Mouse (Mus musculus): ENCODE results near the gene Cdh16. TPM values are rescaled to one million over a fixed set of nuclear protein-coding genes. Genes with fewer than 3 reads are reported as not detected.

Cdh16 gene
- total RNA-seq, 2 experiments from 2014 or later: not detected

DNA sequence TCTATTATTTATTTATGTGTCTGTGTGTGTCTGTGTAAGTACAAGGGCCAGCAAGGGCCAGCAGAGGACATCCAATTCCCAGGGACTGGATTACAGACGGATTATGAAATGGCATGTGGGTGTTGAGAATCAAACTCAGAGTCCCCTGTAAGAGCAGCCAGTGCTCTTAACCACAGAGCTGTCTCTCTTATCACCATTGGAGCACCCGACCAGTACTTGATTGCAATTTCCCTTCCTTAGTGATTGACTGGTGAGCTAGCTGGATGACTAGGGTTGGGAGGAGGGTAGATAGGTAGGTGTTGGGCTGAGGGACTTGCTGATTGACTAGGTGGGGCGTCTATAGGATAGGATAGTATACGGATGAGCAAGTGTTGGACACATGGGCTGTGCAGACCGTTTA lies 3.4 kb downstream of the Cdh16 start:
- no peak for DNase-seq (ENCODE audit: extremely low spot score in 1 of 2, low spot score in 1 of 2)

DNA sequence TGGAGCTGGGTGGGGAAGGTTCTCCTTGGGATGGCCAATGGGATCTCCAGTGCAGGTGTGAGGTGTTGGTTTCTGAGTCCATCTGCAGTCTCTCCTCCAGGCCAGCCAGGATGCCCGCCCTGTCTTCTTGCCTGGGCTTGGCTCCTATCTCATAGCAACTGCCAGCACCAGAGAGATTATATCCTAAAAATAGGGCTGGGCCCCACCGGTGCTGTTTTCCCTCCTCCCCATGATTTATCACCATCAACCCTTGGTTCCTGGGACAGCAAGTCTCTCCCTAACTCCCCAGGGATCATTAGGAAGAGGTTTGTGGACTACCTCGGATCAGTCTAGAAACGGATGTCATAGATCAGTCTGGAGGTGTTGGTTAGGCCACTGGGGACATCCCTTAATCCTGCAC lies 11.1 kb downstream of the Cdh16 start:
- DNase-seq (ENCODE audit: extremely low spot score in 1 of 2, low spot score in 1 of 2): no peak

DNA sequence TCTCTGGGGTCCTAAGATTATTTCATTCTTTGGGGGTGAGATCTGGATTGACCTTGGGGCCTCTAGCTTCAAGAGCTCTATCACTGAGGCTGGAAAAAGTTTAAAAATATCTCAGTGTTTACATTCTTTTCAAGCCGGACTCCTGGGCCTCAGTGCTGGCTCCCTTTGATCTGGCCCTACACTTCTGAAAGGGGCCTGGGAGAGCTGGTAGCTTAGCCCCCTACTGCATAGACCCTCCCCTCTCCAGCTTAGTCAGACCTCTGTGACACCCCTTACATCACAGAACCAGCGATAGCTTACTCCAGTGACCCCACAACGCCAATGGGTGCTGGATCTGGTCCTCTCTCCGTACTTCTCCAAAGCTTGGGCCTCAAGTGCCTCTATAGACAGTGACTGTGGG lies 12.6 kb downstream of the Cdh16 start:
- no peak for DNase-seq (ENCODE audit: extremely low spot score in 1 of 2, low spot score in 1 of 2)

DNA sequence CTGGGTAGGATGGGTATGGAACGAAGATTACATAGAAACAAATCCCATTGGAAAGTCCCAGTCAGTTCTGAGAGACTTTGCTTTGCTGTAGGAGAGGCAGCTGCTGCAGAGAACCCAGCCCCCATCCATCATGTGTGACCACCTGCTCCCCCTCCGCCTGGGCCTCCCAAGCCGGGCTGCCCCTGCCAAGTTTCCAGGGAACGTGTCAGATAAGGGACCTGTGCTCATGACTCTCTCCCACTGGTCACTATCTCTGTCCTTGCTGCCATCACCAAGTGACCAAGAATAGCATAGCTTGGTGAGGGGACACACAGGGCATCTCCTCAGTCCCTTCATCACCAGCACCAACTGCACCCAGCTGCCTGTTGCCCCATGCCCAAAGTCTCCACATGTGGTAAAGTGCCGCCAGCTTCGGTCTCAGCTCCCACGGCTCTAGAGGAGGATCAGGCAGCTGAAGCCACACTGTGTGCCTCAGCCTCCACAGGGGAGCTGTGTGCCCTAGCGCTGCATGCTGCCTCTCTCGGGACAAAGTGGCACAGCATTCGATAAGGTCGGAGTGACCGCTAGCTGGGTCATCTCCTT lies 13.9 kb downstream of the Cdh16 start:
- DNase-seq (ENCODE audit: extremely low spot score in 1 of 2, low spot score in 1 of 2): no peak

DNA sequence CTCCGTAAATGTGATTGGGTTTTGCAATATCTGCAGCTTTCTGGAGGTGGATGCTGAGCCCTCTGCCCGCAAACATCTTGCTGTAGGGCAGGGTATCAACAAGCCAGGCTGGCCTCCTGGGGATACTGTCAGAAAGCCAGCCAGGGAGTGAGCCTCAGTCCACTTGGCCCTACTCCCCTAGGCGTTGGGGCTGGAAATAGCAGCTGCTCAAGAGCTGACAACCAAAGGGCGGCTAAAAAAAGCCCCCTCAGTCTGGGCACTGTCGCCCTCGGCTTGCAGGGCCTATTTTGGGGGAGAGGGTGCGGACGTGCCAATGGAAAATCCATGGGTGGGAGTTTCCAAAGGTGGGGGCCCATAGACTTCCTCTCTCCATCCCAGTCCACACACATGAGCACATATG lies 15.0 kb downstream of the Cdh16 start:
- no peak for DNase-seq (ENCODE audit: extremely low spot score in 1 of 2, low spot score in 1 of 2)

DNA sequence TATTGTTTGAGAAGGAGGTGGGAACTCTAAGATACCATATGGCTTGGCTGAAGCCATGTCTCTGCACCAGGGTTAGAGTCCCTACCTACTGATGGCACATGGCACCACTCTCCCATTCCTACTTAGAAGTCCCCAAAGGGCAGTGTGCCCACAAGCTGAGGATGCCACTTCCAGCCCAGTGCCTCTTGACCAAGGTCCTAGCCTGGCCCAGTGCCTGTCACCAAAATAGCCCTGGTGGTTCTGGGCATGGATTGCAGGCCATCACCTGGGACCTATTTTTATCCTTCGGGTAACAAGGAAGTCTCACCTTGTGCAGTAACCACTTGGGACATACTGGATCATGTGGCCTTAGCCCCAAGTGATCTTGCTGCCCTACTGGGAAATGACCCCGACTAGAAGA lies 16.3 kb downstream of the Cdh16 start:
- no peak for DNase-seq (ENCODE audit: extremely low spot score in 1 of 2, low spot score in 1 of 2)

DNA sequence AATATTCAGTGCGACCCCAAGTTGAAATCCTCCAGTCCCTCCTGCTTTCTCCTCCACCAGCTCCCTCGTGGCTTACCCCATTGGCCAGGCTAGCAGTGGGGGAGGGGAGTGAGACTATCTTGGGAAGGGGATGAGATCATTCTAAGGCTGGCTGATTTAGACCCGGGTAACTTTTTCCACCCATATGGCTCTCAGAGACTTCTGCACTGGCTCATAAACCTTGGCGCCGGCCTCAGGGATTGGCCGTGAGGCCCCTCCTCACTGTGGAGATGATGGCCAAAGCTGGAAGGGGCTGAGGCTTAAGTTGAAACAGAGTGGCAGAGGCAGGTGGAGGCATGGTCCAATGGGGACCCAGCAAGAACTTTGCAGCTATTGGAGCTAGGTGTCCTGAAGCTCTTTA lies 17.9 kb downstream of the Cdh16 start:
- no peak for DNase-seq (ENCODE audit: extremely low spot score in 1 of 2, low spot score in 1 of 2)

DNA sequence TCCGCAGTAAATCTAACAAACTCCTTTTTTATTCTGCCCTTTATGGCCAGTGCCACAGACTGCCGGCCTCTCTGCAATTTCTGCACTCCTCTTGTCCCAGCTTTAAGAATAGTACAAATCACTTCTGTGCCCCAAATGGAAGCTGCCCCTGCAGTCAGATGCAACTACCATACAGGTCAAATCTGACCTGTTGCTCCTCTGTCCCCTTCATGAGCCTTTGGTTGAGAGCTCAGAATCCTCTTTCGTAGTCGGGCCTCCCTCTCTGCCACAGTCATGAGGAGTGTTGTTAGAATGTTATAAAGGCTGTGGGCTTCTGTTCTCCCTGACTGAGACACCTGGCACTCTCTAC lies 21.0 kb downstream of the Cdh16 start:
- DNase-seq (ENCODE audit: extremely low spot score in 1 of 2, low spot score in 1 of 2): no peak

DNA sequence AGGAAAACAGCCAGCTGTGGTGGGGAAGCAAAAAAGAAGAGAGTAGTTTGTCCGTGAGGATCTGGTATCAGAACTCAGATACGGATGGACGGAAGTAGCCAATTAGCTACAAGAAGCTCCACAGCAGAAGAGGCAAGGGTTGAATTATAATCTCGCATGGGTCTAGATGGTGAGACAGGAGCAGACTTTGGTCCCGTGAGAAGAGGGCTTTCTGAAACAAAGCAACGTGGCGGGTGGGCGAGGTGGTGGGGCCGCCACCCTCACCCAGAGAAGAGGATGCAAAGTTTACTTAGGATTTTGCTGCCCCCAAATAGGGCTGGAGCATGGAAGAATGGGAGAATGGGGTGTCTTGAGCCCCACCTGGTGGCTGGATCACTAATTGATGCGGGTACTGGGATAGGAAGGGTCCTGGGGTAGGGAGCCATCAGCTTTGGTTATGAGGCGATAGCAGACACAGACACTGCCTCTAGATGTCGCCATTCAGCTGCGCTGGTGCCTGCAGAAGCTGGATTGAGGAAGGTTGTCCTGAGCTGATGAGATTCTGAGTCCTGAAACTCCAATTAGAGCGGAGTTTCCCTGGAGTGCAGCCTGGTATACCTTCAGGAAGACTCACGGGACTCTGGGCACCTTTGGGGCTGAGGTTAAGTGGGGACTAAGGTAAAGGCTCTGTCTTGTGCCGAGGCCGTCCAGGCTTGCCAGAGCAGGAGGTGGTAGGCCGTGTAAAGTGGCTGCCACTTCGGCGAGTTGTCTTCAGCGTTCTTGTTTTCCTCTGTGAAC lies 21.5 kb downstream of the Cdh16 start:
- DNase-seq (ENCODE audit: extremely low spot score in 1 of 2, low spot score in 1 of 2): peak; percentile 49 to 73

DNA sequence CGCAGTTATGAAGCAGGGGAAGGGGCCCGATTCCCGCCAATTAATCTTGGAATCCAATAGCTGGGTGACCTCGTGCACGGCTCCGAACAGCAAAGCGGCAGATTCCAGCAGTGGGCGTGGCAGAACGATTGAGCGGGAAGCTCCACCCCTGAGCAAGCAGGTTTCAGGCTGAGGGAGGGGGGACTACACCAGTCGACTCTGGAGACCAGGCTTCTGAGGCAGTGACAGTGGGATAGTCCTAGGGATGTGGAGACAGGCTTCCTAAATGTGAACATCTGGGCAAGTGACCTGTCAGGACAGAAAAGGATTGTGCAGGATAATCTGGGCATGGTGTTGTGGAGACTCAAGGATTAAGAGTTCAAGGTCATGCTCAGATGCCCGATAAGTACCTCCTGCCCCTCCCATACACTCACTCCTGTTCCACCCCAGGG lies 22.2 kb downstream of the Cdh16 start:
- no peak for DNase-seq (ENCODE audit: extremely low spot score in 1 of 2, low spot score in 1 of 2)

DNA sequence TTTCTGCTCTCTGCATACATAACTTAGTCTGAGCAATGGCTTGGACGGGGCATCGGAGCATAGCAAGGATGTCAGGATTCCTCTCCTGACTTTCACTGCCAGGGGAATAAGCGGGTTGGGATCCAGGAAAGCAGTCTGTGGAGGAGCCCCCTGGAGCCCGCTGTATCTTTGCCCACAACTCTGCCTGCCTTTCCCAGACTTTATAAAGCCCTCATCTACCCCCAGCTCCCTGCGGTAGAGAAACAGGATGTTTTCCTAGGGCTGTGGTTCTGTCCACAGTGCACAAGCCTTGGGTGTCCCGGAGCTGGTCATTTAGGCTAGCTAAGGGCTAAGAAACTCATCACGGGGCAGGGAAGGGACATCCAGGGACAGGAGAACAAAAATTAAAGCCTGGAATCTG lies 22.8 kb downstream of the Cdh16 start:
- no peak for DNase-seq (ENCODE audit: extremely low spot score in 1 of 2, low spot score in 1 of 2)

DNA sequence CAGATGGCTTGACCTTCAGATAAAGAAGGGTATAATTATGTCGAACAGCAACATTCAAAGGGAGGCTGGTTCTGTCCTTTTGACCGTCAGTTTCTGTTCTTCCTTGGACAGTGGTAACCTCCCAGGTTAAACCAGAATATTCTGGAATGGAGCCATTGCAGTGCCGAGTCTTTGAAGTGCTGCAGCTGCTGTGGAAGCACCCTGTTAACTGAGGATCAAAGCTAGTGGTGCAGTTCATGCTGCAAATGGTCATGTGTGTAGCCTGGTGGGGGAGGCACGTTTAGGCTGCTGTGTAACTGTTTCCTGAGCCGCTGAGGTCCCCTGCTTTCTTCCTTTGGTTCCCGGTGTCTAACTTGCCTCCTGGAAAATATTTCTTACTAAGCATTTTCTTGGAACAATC lies 25.7 kb downstream of the Cdh16 start:
- no peak for DNase-seq (ENCODE audit: extremely low spot score in 1 of 2, low spot score in 1 of 2)

DNA sequence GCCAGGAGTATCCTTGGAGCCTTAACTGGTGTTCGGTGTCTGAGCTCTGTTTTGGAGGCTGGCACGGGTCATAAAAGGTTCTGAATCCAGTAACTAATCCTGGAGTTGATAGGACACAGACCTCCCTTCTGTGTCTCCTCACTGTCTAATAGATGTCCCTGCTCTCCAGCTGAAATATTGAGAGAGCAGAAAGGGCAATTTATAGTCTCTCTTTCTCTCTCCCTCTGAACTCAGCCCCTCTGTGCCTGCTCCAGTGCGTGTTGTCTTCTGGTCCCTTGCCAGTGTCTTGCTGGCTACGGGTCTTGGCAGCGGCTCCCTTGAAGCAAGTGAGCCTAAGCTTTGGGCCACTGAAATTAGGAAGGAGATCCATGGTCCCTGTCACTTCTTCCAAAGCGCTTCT lies 26.5 kb downstream of the Cdh16 start:
- DNase-seq (ENCODE audit: extremely low spot score in 1 of 2, low spot score in 1 of 2): no peak

DNA sequence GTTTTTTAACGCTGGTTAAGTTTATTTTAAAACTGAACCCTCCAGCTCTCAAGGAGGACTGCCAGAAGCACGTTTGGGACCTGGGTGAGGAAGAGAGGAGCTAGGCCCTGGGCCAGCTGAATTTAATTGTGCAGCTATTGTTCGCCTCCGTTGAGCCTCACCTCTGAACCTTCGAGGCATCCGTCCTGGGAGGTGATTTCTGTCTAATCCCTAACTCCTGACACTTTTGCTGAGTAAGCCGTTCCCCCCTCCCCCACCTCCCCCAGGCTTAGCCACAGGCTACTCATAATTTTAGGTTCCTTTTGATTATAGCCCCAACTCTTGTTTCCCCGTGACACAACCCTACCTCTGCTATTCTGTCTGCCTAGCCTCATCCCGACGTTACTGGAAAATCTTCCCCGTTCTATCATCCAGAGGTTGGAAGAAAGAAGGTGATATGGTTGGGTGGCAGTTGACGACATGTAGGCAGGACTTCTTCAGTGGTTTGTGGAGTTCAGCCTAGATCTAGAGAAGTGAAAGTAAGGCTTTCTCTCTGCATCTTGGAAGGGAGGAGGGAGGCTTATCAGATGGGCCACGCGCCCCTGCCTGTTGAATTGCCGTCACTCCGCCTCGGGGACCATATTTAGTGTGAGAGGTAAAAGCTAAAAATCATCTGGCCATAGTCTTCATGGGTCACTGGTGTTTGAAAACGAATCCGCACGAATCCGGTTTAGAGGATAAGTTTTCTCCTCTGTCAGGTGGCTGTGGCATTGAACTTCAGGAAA lies 28.2 kb downstream of the Cdh16 start:
- DNase-seq (ENCODE audit: extremely low spot score in 1 of 2, low spot score in 1 of 2): no peak

DNA sequence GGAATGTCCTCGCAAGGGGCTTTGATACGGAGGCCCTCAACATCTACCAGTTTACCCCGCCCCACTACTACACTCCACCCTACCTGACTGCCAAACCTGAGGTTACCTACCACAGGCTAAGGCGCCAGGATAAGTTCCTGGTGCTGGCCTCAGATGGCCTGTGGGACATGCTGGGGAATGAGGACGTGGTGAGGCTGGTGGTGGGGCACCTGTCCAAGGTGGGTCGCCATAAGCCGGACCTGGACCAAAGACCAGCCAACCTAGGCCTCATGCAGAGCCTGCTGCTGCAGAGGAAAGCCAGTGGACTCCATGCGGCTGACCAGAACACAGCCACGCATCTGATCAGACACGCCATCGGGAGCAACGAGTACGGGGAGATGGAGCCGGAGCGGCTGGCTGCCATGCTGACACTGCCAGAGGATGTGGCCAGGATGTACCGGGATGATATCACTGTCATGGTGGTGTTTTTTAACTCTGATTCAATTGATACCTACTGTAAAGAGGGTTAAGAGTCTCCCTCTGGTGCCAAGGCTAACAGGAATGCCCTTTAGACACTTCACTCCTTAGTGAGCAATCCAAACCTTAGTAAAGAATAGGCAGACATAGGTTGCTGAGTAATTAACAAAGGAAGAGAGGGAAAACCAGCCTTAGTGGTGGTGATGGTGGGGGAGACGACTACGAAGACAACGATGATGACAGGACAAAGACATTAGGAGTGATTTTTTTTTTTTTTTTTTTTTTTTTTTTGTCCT lies 29.4 kb downstream of the Cdh16 start:
- DNase-seq (ENCODE audit: extremely low spot score in 1 of 2, low spot score in 1 of 2): no peak

DNA sequence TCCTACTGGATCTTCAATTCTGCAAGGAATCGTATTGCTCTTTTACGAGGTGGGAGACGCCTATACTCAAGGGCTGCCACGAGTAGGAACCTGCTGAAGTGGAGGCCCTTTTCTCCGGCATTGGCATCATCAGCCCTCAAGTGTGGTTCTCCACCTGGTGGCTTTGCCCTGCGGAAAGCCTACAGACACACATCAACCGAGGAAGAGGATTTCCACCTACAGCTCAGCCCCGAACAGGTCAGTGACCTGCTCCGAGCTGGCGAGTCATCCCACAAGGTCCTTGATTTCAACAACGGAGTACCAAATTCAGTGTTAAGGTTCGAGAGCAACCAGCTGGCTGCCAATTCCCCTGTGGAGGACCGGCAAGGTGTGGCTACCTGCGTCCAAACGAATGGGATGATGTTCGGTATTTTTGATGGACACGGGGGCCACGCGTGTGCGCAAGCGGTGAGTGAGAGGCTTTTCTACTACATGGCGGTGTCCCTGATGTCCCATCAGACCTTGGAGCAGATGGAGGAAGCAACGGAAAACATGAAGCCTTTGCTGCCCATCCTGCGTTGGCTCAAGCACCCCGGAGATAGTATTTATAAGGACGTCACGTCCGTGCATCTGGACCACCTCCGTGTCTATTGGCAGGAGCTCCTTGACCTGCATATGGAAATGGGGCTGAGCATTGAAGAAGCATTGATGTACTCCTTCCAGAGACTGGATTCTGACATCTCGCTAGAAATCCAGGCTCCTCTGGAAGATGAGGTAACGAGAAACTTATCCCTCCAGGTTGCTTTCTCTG lies 30.5 kb downstream of the Cdh16 start:
- DNase-seq (ENCODE audit: extremely low spot score in 1 of 2, low spot score in 1 of 2): no peak

DNA sequence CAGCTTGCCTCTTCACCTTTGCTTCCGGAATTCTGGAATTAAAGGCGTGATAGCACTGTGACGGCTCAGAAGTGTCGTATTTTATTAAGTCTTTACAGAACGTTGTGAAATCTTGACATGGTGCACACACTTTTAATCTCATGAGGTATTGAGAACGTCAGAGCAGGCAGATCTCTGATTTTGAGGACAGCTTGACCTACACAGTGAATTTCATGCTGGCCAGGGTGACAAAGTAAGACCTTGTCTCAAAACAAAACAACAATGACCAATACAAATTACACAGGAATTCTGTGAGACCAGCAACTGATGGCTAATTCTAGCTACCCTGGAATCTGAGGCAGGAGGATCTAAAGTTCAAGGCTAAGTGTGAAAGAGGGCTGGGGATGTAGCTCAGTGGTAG lies 31.6 kb downstream of the Cdh16 start:
- DNase-seq (ENCODE audit: extremely low spot score in 1 of 2, low spot score in 1 of 2): no peak

DNA sequence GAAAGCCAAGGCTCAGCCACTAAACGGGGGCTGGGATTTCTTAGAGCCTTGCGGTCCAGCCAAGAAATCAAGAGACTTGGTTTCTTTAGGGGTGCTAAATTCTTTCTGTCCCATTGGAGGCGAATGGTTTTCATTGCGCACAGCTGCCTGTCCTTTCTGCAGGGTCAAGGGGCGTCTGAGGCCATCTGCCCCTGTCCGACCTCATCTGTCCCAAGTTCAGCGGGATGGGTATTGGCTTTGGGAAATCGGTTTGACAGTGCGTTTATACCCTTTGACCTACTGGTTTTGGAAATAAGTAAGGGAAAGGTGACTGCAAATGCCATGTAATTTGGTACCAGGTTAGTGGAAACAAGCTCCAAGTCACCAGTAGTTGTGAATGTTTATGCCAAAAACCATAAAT lies 32.3 kb downstream of the Cdh16 start:
- no peak for DNase-seq (ENCODE audit: extremely low spot score in 1 of 2, low spot score in 1 of 2)

DNA sequence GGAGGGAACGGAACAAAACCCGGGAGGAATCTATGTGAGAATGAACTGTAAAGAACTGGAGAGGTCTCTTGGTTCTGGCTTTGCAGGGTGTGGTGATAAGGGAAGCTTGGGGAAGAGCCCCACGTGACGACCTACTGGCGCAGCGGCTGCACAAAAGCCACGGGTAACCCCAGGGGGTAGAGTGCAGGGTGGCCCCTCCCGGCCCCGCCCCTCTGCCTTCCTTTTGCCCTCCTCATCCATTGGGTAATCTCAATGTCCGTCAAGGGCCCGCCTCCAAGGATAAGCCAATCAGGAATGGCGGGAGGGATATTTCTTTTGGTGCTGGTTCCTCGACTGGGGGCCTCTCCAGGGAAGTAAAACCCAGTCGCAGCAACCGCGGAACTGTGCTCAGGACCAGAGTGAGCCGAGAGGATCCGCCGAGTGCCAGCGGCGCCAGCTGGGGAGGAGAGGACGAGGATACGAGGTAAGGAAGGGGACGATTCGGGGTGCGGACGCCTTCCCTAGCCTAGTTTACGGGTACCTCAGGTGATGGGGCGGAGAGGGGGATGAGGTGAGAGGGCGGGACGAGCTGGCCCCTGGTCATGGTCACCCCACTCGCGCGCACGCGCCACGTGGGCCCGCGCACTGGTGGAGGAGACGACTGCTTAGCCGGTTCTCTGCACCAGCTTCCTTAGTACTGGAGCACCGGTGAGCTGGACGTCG lies 32.9 kb downstream of the Cdh16 start, which contains the start of gene Pdp2:
Gene Pdp2 (plus strand): TSS at position 319 of the 702 bp plus-strand sequence.
- DNase-seq (ENCODE audit: extremely low spot score in 1 of 2, low spot score in 1 of 2): peak; percentile 83 to 89

DNA sequence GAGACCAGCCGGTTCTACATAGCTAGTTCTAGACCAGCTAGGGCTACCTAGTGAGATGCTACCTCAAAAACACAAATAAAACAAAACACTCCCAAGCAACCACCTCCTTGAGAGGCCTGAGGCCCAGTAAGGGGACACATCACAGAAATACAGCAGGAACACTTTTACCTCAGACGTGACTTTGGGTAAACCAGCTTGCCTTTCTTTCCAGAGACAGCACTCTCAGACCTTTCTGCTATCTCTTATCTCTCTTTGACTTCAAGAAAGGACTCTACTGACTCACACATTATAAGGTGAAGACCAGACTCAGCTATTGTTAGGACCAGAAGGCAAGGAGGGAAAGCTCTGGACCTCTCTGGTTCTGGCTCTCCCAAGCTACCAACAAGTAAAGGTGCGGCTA lies 33.9 kb downstream of the Cdh16 start:
- DNase-seq (ENCODE audit: extremely low spot score in 1 of 2, low spot score in 1 of 2): no peak

All from layer of hippocampus, postnatal 25 days (tissue).